Mouse (Mus musculus): Measurements from ENCODE around the gene Slc15a3.

DNA sequence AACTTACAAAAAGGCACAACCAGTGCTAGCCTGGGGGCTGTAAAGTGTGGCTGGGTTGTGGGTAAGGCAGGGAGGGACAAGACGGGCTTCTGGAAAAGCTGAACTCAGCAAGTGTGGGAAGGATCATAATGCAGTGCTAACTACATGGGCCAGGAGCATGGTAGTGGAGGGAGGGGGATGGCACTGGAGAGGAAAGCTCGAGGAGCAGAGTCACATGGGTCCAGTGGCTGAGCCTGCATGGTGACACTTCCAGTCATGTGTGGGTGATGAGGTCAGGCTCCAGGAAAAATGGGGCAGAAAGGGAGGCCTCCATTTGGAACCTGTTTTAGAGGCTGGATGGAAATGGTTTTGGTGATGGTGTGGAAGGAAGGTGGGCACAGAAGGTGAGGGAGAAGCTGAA lies 17.0 kb downstream of the Slc15a3 start:
- TF ChIP-seq POLR2A (IDR thresholded peaks at IDR 0.05; ENCODE audit: low read depth, low read length) (no peak), CTCF (conservative IDR thresholded peaks at IDR 0.05; ENCODE audit: insufficient read depth, insufficient read length, low read depth, low read length) (no peak)

Data from kidney, adult 2 months (tissue).